Mouse (Mus musculus): ENCODE data around the gene Selenop. TPM values are rescaled to one million over a fixed set of nuclear protein-coding genes. Genes with fewer than 3 reads are reported as not detected.

The Selenop gene
- polyA plus RNA-seq, 1 experiment: 0.41 TPM

DNA sequence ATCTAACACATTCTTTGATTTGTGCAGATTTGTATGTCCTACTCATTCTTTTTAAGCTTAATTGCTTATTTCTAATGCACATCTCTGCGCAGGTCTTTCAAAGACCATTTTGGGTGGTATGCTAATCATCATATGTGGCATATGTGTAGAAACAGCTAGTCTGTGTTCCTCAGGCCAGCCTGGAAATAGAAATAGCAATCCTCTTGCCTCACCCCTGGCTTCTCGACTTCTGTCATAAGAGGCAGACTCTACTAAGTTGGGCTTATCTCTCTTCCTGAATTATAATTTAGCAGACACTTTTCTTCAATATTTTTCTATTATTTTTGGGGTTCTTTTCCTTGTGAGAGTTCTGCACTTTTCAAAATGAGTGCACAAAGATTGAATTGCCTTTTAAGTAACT, 17.7 kb upstream of the Selenop start:
- Histone ChIP-seq H3K27me3 (ENCODE audit: control insufficient read depth, insufficient read depth, insufficient read length) (no peaks in the 10 kb centered on the region), H3K79me3 (ENCODE audit: low read depth) (no peaks in the 10 kb centered on the region), H3K36me3 (ENCODE audit: control insufficient read depth, insufficient read depth) (no peaks in the 10 kb centered on the region), H3ac (ENCODE audit: control insufficient read depth, insufficient read length, low read depth) (no peak overlapping the region), H3K79me2 (ENCODE audit: control insufficient read depth, insufficient read depth) (no peaks in the 10 kb centered on the region), H3K4me3 (ENCODE audit: insufficient read depth, poor library complexity, severe bottlenecking) (no peak overlapping the region)
- TF ChIP-seq CTCF (IDR thresholded peaks at IDR 0.05; ENCODE audit: control insufficient read depth, insufficient read depth, insufficient read length) (no peak), CEBPB (IDR thresholded peaks at IDR 0.05; ENCODE audit: low read depth) (no peak), USF1 (IDR thresholded peaks at IDR 0.05; ENCODE audit: low read depth) (no peak)

DNA sequence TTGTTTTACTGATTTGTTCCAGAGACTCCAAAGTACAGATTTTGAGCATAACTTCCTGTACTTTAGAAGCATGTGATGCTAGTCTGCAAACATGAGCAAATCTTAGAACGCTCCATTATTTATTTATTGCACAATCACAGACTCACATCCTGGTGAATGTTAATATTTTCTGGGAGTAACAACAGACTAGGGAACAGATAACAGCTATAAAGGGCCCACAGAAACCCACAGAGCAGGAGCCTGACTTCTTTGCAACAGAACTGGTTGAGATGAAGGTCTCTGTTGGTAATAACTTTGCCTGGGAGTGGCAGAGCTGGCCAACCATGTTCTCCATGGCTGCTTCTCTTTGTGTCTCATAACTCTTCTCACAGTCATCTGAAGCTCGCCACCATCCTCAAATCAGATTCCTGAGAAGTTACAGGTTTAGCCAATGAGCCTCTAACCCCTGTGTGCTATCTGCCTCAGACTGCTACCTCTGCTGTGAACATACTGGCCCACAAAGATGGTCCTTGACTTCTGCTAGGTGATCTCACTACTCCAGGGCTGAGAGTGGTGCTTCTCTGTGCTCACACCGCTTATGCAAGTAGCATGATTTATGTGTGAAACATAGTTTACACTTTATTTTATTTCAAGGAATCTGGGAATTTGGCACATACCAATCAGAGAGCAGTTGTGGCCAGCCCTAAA, 17.2 kb upstream of the Selenop start:
- no peaks in the 10 kb centered on the region for H3K36me3 ChIP-seq (ENCODE audit: control insufficient read depth, insufficient read depth)
- H3K79me3 ChIP-seq (ENCODE audit: low read depth): no peaks in the 10 kb centered on the region

DNA sequence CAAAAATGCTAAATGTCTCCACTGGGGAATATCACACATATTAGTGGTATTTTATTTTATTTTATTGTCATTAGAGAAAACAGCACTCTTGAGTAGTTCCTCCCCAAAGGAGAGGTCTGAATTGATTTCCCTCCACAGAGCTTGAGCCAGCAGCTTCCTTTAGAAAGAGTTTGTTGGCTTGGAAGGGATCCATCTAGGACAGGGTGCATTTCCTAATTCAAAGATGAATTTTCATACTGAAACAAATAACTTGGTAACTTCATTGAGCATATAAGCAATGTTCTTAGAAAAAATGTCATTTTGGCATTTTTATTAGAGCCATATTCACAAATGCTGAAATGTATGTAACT, 16.7 kb upstream of the Selenop start:
- H3K4me3 ChIP-seq (ENCODE audit: insufficient read depth, poor library complexity, severe bottlenecking): no peak overlapping the region
- H3ac ChIP-seq (ENCODE audit: control insufficient read depth, insufficient read length, low read depth): no peak overlapping the region
- no peaks in the 10 kb centered on the region for H3K27me3 ChIP-seq (ENCODE audit: control insufficient read depth, insufficient read depth, insufficient read length)
- no peaks in the 10 kb centered on the region for H3K36me3 ChIP-seq (ENCODE audit: control insufficient read depth, insufficient read depth)
- H3K79me2 ChIP-seq (ENCODE audit: control insufficient read depth, insufficient read depth): no peaks in the 10 kb centered on the region
- no peak for TF ChIP-seq MYOG (IDR thresholded peaks at IDR 0.05; ENCODE audit: control insufficient read depth, extremely low read depth, insufficient read length)
- TF ChIP-seq MYOD1 (IDR thresholded peaks at IDR 0.05; ENCODE audit: control insufficient read depth, insufficient read length, low read depth): no peak
- H3K79me3 ChIP-seq (ENCODE audit: low read depth): no peaks in the 10 kb centered on the region

More for the DNA sequence above, 17.2 kb upstream of the Selenop start:
- TF ChIP-seq CEBPB (IDR thresholded peaks at IDR 0.05; ENCODE audit: low read depth) (peak; percentile 61), FOSL1 (IDR thresholded peaks at IDR 0.05; ENCODE audit: insufficient read depth, low read length, poor library complexity, severe bottlenecking) (no peak)
- Histone ChIP-seq H3K79me2 (ENCODE audit: control insufficient read depth, insufficient read depth) (no peaks in the 10 kb centered on the region), H3K27me3 (ENCODE audit: control insufficient read depth, insufficient read depth, insufficient read length) (no peaks in the 10 kb centered on the region), H3K4me3 (ENCODE audit: insufficient read depth, poor library complexity, severe bottlenecking) (no peak overlapping the region), H3ac (ENCODE audit: control insufficient read depth, insufficient read length, low read depth) (no peak overlapping the region)

- Histone ChIP-seq H3ac (ENCODE audit: control insufficient read depth, insufficient read length, low read depth) (no peak overlapping the region), H3K36me3 (ENCODE audit: control insufficient read depth, insufficient read depth) (no peaks in the 10 kb centered on the region), H3K79me3 (ENCODE audit: low read depth) (no peaks in the 10 kb centered on the region), H3K27me3 (ENCODE audit: control insufficient read depth, insufficient read depth, insufficient read length) (no peaks in the 10 kb centered on the region), H3K4me3 (ENCODE audit: insufficient read depth, poor library complexity, severe bottlenecking) (no peak overlapping the region), H3K79me2 (ENCODE audit: control insufficient read depth, insufficient read depth) (no peaks in the 10 kb centered on the region)
- TF ChIP-seq FOSL1 (IDR thresholded peaks at IDR 0.05; ENCODE audit: insufficient read depth, low read length, poor library complexity, severe bottlenecking) (no peak), MYOD1 (IDR thresholded peaks at IDR 0.05; ENCODE audit: control insufficient read depth, insufficient read length, low read depth) (no peak), CEBPB (IDR thresholded peaks at IDR 0.05; ENCODE audit: low read depth) (no peak), MAX (IDR thresholded peaks at IDR 0.05) (no peak), CTCF (IDR thresholded peaks at IDR 0.05; ENCODE audit: control insufficient read depth, insufficient read depth, insufficient read length) (no peak), MYOG (IDR thresholded peaks at IDR 0.05; ENCODE audit: control insufficient read depth, extremely low read depth, insufficient read length) (no peak), USF1 (IDR thresholded peaks at IDR 0.05; ENCODE audit: low read depth) (no peak)
These were observed 9.3 kb upstream of the Selenop start for GRCm38 (mm10) chr15:3259025-3259424.

DNA sequence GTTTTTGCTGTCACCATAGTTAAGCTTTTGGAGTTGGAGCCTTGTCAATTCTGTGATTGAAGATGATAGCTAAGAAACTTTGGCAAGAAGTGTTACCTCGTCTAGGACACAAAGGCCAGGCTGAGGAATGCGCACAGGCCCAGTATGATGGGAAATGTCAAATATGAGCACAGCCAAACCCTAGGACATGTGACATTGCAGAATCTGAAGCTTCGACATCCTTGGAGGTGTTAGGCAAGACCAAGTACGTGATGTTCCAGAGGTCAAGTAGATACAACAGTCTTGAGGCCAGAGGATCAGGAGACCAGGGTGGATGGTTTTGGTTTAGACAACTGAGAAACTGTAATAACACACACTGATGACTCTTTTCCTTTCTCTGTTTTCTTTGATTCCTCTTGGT, 8.0 kb upstream of the Selenop start:
- Histone ChIP-seq H3ac (ENCODE audit: control insufficient read depth, insufficient read length, low read depth) (no peak overlapping the region), H3K36me3 (ENCODE audit: control insufficient read depth, insufficient read depth) (no peaks in the 10 kb centered on the region), H3K27me3 (ENCODE audit: control insufficient read depth, insufficient read depth, insufficient read length) (no peaks in the 10 kb centered on the region), H3K79me2 (ENCODE audit: control insufficient read depth, insufficient read depth) (no peaks in the 10 kb centered on the region), H3K4me3 (ENCODE audit: insufficient read depth, poor library complexity, severe bottlenecking) (no peak overlapping the region), H3K79me3 (ENCODE audit: low read depth) (no peaks in the 10 kb centered on the region)
- TF ChIP-seq USF1 (IDR thresholded peaks at IDR 0.05; ENCODE audit: low read depth) (no peak), FOSL1 (IDR thresholded peaks at IDR 0.05; ENCODE audit: insufficient read depth, low read length, poor library complexity, severe bottlenecking) (no peak), MYOD1 (IDR thresholded peaks at IDR 0.05; ENCODE audit: control insufficient read depth, insufficient read length, low read depth) (no peak), CEBPB (IDR thresholded peaks at IDR 0.05; ENCODE audit: low read depth) (no peak), MAX (IDR thresholded peaks at IDR 0.05) (no peak), MYOG (IDR thresholded peaks at IDR 0.05; ENCODE audit: control insufficient read depth, extremely low read depth, insufficient read length) (no peak), CTCF (IDR thresholded peaks at IDR 0.05; ENCODE audit: control insufficient read depth, insufficient read depth, insufficient read length) (no peak)

DNA sequence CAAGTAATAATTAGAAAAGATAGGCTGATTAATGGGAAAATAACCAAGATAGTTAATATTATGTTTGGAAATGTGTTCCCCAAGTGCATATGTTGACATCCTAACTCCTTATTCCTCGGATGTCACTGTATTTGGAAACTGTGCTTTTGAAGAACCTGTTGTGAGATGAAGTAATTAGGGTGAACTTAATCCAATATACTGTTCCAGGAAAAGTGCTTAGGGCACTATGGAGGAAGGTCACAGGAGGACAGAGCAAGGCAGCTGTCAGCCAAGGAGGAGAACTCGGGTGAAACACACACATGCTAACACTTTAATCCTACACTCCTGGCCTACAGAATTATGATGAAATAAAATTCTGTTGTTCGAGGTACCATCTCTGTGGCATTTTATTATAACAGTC, 5.5 kb upstream of the Selenop start:
- no peaks in the 10 kb centered on the region for H3K79me2 ChIP-seq (ENCODE audit: control insufficient read depth, insufficient read depth)

More for the DNA sequence above, 5.5 kb upstream of the Selenop start:
- H3K36me3 ChIP-seq (ENCODE audit: control insufficient read depth, insufficient read depth): no peaks in the 10 kb centered on the region
- no peak overlapping the region for H3K4me3 ChIP-seq (ENCODE audit: insufficient read depth, poor library complexity, severe bottlenecking)
- H3ac ChIP-seq (ENCODE audit: control insufficient read depth, insufficient read length, low read depth): no peak overlapping the region
- TF ChIP-seq MAX (IDR thresholded peaks at IDR 0.05) (no peak), MYOG (IDR thresholded peaks at IDR 0.05; ENCODE audit: control insufficient read depth, extremely low read depth, insufficient read length) (no peak), FOSL1 (IDR thresholded peaks at IDR 0.05; ENCODE audit: insufficient read depth, low read length, poor library complexity, severe bottlenecking) (no peak), CEBPB (IDR thresholded peaks at IDR 0.05; ENCODE audit: low read depth) (no peak), USF1 (IDR thresholded peaks at IDR 0.05; ENCODE audit: low read depth) (no peak), MYOD1 (IDR thresholded peaks at IDR 0.05; ENCODE audit: control insufficient read depth, insufficient read length, low read depth) (no peak), CTCF (IDR thresholded peaks at IDR 0.05; ENCODE audit: control insufficient read depth, insufficient read depth, insufficient read length) (no peak)
- H3K27me3 ChIP-seq (ENCODE audit: control insufficient read depth, insufficient read depth, insufficient read length): no peaks in the 10 kb centered on the region
- no peaks in the 10 kb centered on the region for H3K79me3 ChIP-seq (ENCODE audit: low read depth)
